Mouse (Mus musculus) MEL (cell line): Measurements from ENCODE around the gene Cacnb3.

Experiments
- CTCF ChIP-seq, 3 experiments: IDR thresholded peaks in 2 of 3; conservative IDR thresholded peaks in 1 of 3; 2 replicates each; pipeline ENCODE4 v1.5.1; 2011 to 2012; ENCODE audit warnings: low read length in 3 of 3, low read depth in 2 of 3, mild to moderate bottlenecking in 2 of 3, improper control_type of control experiment in 1 of 3, inconsistent platforms in 1 of 3, mixed read lengths in 1 of 3, moderate library complexity in 1 of 3; ENCODE audit not compliant: control insufficient read depth in 1 of 3, insufficient read depth in 1 of 3, poor library complexity in 1 of 3, severe bottlenecking in 1 of 3
- GATA1 ChIP-seq: IDR thresholded peaks from 2 replicates; pipeline ENCODE4 v1.6.1; 2011; ENCODE audit warnings: low read depth, low read length, improper control_type of control experiment
- RAD21 ChIP-seq: IDR thresholded peaks from 2 replicates; pipeline ENCODE4 v1.6.1; 2011; ENCODE audit warnings: mild to moderate bottlenecking, low read depth, low read length, improper control_type of control experiment
- TBP ChIP-seq: IDR thresholded peaks from 2 replicates; pipeline ENCODE4 v1.8.0; 2011; ENCODE audit warnings: low read depth, low read length, improper control_type of control experiment
- ZKSCAN1 ChIP-seq: IDR thresholded peaks from 2 replicates; pipeline ENCODE4 v1.6.1; 2012; ENCODE audit warnings: low read depth, mild to moderate bottlenecking, inconsistent platforms, low read length, improper control_type of control experiment, moderate library complexity

DNA sequence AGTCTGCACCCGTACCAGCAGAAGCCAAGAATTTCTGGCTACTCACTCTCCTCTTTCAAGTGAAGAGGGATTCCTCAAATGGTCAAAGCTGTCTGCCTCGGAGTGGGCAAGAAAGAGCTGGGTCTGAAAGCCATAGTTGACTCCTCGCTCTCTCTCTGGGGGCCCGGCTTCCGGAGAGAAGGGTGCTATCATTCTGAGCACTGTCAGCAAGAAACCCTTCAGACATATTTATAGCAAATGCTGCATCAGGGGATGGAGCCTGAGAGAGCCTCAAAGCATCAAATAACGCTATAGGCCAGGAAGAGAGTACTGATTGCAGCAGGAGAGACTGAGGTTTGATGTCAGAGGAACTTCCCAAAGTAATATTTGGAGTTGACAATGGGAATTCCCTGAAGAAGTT, 1.2 kb upstream of the Cacnb3 start:
- TF ChIP-seq ZKSCAN1 (no peak), CTCF (IDR thresholded peaks at IDR 0.05 in 2 of 3, conservative IDR thresholded peaks at IDR 0.05 in 1 of 3; ENCODE audit: control insufficient read depth in 1 of 3, insufficient read depth in 1 of 3, low read depth in 2 of 3, low read length in 3 of 3, poor library complexity in 1 of 3, severe bottlenecking in 1 of 3) (no peak), RAD21 (no peak), GATA1 (no peak), TBP (no peak)
